19 mouse cellular contexts compared by ENCODE assay signal in the genomic region with DNA sequence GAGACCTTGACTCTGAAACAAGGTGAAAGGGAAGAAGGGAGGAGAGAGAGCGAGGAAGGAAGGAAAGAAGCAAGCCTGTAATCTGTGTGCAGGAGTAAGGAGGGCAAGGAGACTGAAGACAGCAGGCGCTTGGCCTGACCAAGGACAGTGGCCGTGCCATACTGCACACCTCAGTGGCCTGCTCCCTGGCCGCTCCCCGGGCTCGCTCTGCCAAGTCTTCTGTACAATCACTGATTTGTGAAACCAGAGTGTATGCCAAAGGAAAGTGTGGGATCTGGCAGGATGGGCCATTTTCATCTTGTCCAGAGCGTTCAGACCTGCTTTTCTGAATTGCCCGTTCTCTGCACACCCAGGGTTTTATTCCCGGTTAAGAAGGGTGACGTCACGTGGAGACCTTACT.
A peak's percentile ranks its signal among the peaks of the same experiment; 100 is the strongest.
DNase-seq lines count a peak whose midpoint lies in the region; ATAC-seq and TF ChIP-seq lines count a peak whose summit lies in the region.
"Had no signal": no experiment of that assay in that cellular context is flagged by ENCODE, and none has a peak within 500 bp of the region (broad histone marks: within the 10 kb centered on the region; RNA-seq: fewer than 3 reads in every experiment).

No protein-coding gene starts in this region.

- 86% methylated on average over 11 of the region's 11 CpGs for WGBS in heart, embryonic 10.5 days
- 88% methylated on average over 11 of the region's 11 CpGs for WGBS in liver, adult 2 months
- WGBS in hindbrain, embryonic 13.5 days: 87% methylated on average over 11 of the region's 11 CpGs

- TF ChIP-seq POLR2A in liver, adult 2 months (IDR thresholded peaks at IDR 0.05; ENCODE audit: extremely low read depth, insufficient read depth, low read length): no peak

- no peak for TF ChIP-seq CTCF in liver, adult 2 months (IDR thresholded peaks at IDR 0.05; ENCODE audit: low read depth, low read length)

- no peak overlapping the region for H3K4me3 ChIP-seq in heart, embryonic 10.5 days
- H3K4me3 ChIP-seq in liver, adult 2 months (ENCODE audit: insufficient read depth, low read depth, low read length): no peak overlapping the region
- no peak overlapping the region for H3K4me3 ChIP-seq in hindbrain, embryonic 13.5 days
- H3K4me3 ChIP-seq: forebrain, embryonic 12.5 days; midbrain, embryonic 12.5 days; myocyte had no signal

- DNase-seq in heart, adult 18-20 months: peak; percentile 63 to 68
- no peak for DNase-seq in heart, embryonic 10.5 days (ENCODE audit: low spot score)
- peak; percentile 38 for DNase-seq in liver, adult 2 months (ENCODE audit: extremely low read depth, low read depth, low spot score)
- DNase-seq in liver: no peak
- peak; percentile 85 to 92 for DNase-seq in cerebellum, adult 18-20 months
- peak; percentile 86 to 87 for DNase-seq in cerebellum, postnatal 36 days
- DNase-seq: adrenal gland, postnatal 36 days; gastrocnemius, postnatal 25 days; kidney, postnatal 25 days; liver, postnatal 0 days; lung, postnatal 36 days; retina, postnatal 1 day; thymus, postnatal 36 days had no signal

- H3K9me3 ChIP-seq in heart, embryonic 10.5 days: no peaks in the 10 kb centered on the region
- no peaks in the 10 kb centered on the region for H3K9me3 ChIP-seq in hindbrain, embryonic 13.5 days
- H3K9me3 ChIP-seq: forebrain, embryonic 12.5 days; midbrain, embryonic 12.5 days had no signal

- H3K79me2 ChIP-seq in liver, adult 2 months (ENCODE audit: control insufficient read depth, insufficient read depth, low read length): no peaks in the 10 kb centered on the region

- H3K4me1 ChIP-seq in heart, embryonic 10.5 days: peaks cover 17% of the 10 kb centered on the region
- no peaks in the 10 kb centered on the region for H3K4me1 ChIP-seq in liver, adult 2 months (ENCODE audit: control insufficient read depth, insufficient read depth, low read length)
- H3K4me1 ChIP-seq in hindbrain, embryonic 13.5 days (replicated peaks): no peaks in the 10 kb centered on the region
- H3K4me1 ChIP-seq: forebrain, embryonic 12.5 days; midbrain, embryonic 12.5 days had no signal

- no peak overlapping the region for H3K27ac ChIP-seq in heart, embryonic 10.5 days
- H3K27ac ChIP-seq in liver, adult 2 months (replicated peaks; ENCODE audit: insufficient read depth, low read depth, low read length): no peak overlapping the region
- no peak overlapping the region; the same call in 1 of the 2 replicates for H3K27ac ChIP-seq in hindbrain, embryonic 13.5 days
- H3K27ac ChIP-seq: forebrain, embryonic 12.5 days; hindbrain, embryonic 14.5 days; midbrain, embryonic 12.5 days had no signal

- H3K9ac ChIP-seq in liver, adult 2 months (ENCODE audit: low read depth, low read length): no peak overlapping the region
- H3K9ac ChIP-seq in hindbrain, embryonic 13.5 days: no peak overlapping the region
- H3K9ac ChIP-seq: forebrain, embryonic 12.5 days; hindbrain, embryonic 14.5 days; liver, postnatal 0 days; midbrain, embryonic 12.5 days had no signal

- no peak overlapping the region for H3K4me2 ChIP-seq in hindbrain, embryonic 13.5 days
- H3K4me2 ChIP-seq: forebrain, embryonic 12.5 days; hindbrain, embryonic 14.5 days; midbrain, embryonic 12.5 days had no signal

- no peak for ATAC-seq in hindbrain, embryonic 13.5 days (ENCODE audit: low FRiP score)
- ATAC-seq: intestine, postnatal 0 days; liver, postnatal 0 days had no signal

- H3K27me3 ChIP-seq in heart, embryonic 10.5 days (ENCODE audit: insufficient read depth, poor library complexity, severe bottlenecking): no peaks in the 10 kb centered on the region
- no peaks in the 10 kb centered on the region for H3K27me3 ChIP-seq in liver, adult 2 months (ENCODE audit: control insufficient read depth, insufficient read depth, low read length)
- H3K27me3 ChIP-seq in hindbrain, embryonic 13.5 days: no peaks in the 10 kb centered on the region
- H3K27me3 ChIP-seq: forebrain, embryonic 12.5 days; midbrain, embryonic 12.5 days had no signal

- no peaks in the 10 kb centered on the region for H3K36me3 ChIP-seq in heart, embryonic 10.5 days
- H3K36me3 ChIP-seq in liver, adult 2 months (ENCODE audit: control insufficient read depth, insufficient read depth, low read length): no peaks in the 10 kb centered on the region
- no peaks in the 10 kb centered on the region for H3K36me3 ChIP-seq in hindbrain, embryonic 13.5 days
- H3K36me3 ChIP-seq: forebrain, embryonic 12.5 days; midbrain, embryonic 12.5 days had no signal

Comparison
In these comparisons a context has a peak if more than half of its experiments do, and no peak if none do; other contexts are left out.
1. DNase-seq: peak in heart, adult 18-20 months (2 of 2), liver, adult 2 months (single experiment), cerebellum, adult 18-20 months (2 of 2) and cerebellum, postnatal 36 days (2 of 2); none in heart, embryonic 10.5 days (single experiment) and liver (single experiment).